Mouse (Mus musculus) right cerebral cortex, postnatal 25 days (tissue): ENCODE measurements at regions not wholly inside any gene's neighbourhood (a gene's known extent, or its start where the extent isn't known, plus 50 kb on each side); places are given as distances from the start of the nearest gene placed in this dataset.

Experiments
- DNase-seq: peaks from one replicate; pipeline ENCODE4 v3.0.0; 2022

GRCm38 (mm10) chr12:86579716-86580115, 98.8 kb upstream of the Vash1 start:
- DNase-seq: no peak

GRCm38 (mm10) chr12:86580132-86580718, 98.3 kb upstream of the Vash1 start:
- DNase-seq: no peak

GRCm38 (mm10) chr12:86582076-86582475, 96.4 kb upstream of the Vash1 start:
- DNase-seq: no peak

- DNase-seq: no peak
These were observed 90.5 kb upstream of the Vash1 start for GRCm38 (mm10) chr12:86588010-86588409.

GRCm38 (mm10) chr12:86592509-86592908, 86.0 kb upstream of the Vash1 start:
- no peak for DNase-seq

- no peak for DNase-seq
These were observed 83.9 kb upstream of the Vash1 start for GRCm38 (mm10) chr12:86594647-86595046.

- DNase-seq: no peak
These were observed 78.5 kb upstream of the Vash1 start for GRCm38 (mm10) chr12:86600041-86600440.

- no peak for DNase-seq
These were observed 75.0 kb upstream of the Vash1 start for GRCm38 (mm10) chr12:86603521-86603920.

- DNase-seq: no peak
These were observed 66.0 kb upstream of the Vash1 start for GRCm38 (mm10) chr12:86612431-86613040.

- DNase-seq: peak; percentile 17
These were observed 64.3 kb upstream of the Vash1 start for GRCm38 (mm10) chr12:86614156-86614555.

GRCm38 (mm10) chr12:86616327-86616726, 62.2 kb upstream of the Vash1 start:
- DNase-seq: no peak

GRCm38 (mm10) chr12:86624195-86624594, 54.3 kb upstream of the Vash1 start:
- no peak for DNase-seq

GRCm38 (mm10) chr12:86626684-86627083, 51.8 kb upstream of the Vash1 start:
- DNase-seq: no peak

- DNase-seq: no peak
These were observed 50.3 kb upstream of the Vash1 start for GRCm38 (mm10) chr12:86628050-86628782.
